Mouse (Mus musculus) heart, postnatal 0 days (tissue): ENCODE measurements at regions not wholly inside any gene's neighbourhood (a gene's known extent, or its start where the extent isn't known, plus 50 kb on each side); places are given as distances from the start of the nearest gene placed in this dataset.

Experiments
- ATAC-seq: fragments of 200-750 bp; cut with Nextera tagmentation; 2 replicates; pipeline ENCODE4 v1.8.0; 2017; ENCODE audit warnings: low read depth, moderate number of reproducible peaks, moderate library complexity; ENCODE audit not compliant: insufficient read depth
- DNase-seq: peaks from one replicate; pipeline ENCODE4 v3.0.0-alpha.2; 2016; ENCODE audit warnings: low spot score
- H3K27ac ChIP-seq: fragments of 300-500 bp; sonication (generic); 2 replicates; pipeline ENCODE4 v1.5.1; 2014; ENCODE audit warnings: low read depth, mild to moderate bottlenecking
- H3K27me3 ChIP-seq: fragments of 300-500 bp; sonication (generic); 2 replicates; pipeline ENCODE4 v1.6.1; 2014; ENCODE audit warnings: low read length, mixed read lengths; ENCODE audit not compliant: control insufficient read depth, insufficient read depth
- H3K36me3 ChIP-seq: fragments of 300-500 bp; sonication (generic); replicated peaks from 2 replicates; pipeline ENCODE4 v1.6.1; 2014; ENCODE audit warnings: low read length, mixed read lengths; ENCODE audit not compliant: control insufficient read depth, insufficient read depth
- H3K4me1 ChIP-seq: fragments of 300-500 bp; sonication (generic); 2 replicates; pipeline ENCODE4 v1.6.1; 2014; ENCODE audit warnings: antibody characterized with exemption; ENCODE audit not compliant: control insufficient read depth, insufficient read depth
- H3K4me2 ChIP-seq: fragments of 300-500 bp; sonication (generic); 2 replicates; pipeline ENCODE4 v1.6.1; 2014; ENCODE audit warnings: low read depth, mild to moderate bottlenecking, low read length, moderate library complexity
- H3K4me3 ChIP-seq: fragments of 300-500 bp; sonication (generic); 2 replicates; pipeline ENCODE4 v1.5.1; 2014; ENCODE audit warnings: low read depth, low read length
- H3K9ac ChIP-seq: fragments of 300-500 bp; sonication (generic); replicated peaks from 2 replicates; pipeline ENCODE4 v1.6.1; 2014; ENCODE audit warnings: low read depth, low read length, mixed read lengths
- H3K9me3 ChIP-seq: fragments of 300-500 bp; sonication (generic); replicated peaks from 2 replicates; pipeline ENCODE4 v1.6.1; 2016; ENCODE audit warnings: low read length; ENCODE audit not compliant: control insufficient read depth
- CTCF ChIP-seq: IDR thresholded peaks from 2 replicates; pipeline ENCODE4 v1.5.1; 2016; ENCODE audit warnings: antibody characterized with exemption, control low read depth, low read depth
- EP300 ChIP-seq: IDR thresholded peaks from 2 replicates; pipeline ENCODE4 v1.6.1; 2016; ENCODE audit warnings: antibody characterized with exemption, low read depth
- WGBS: fragments of 180-500 bp; shearing (Covaris S2); extraction: QIAGEN DNeasy Blood & Tissue Kit; methylation state at CpG from one replicate; pipeline ENCODE4 v1.1.7; 2014; 5-methylcytosine and 5-hydroxymethylcytosine counted together

DNA sequence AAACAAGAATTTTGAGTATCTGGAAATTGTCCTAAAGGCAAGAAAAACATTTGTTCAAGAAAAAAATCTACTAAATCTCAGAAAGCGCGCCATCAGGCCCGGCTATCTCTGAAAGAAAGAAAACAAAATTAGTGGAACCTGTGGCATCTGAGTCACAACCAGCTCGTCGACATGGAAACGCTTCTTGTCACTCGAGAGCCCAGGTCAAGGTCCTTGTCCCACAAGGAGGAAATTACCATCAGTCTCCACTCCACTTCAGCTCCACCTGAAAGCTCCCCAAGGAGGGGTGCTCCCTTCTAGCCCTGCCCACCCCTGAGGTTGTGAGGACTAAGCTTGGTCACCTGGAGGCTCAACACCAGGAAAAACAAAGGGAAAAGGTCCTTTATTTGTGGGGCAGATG lies 324.1 kb upstream of the Zfp637 start:
- WGBS, result 70% methylated on average over 7 of the region's 7 CpGs
- H3K4me2 ChIP-seq, result no peak overlapping the region
- no peak for DNase-seq

DNA sequence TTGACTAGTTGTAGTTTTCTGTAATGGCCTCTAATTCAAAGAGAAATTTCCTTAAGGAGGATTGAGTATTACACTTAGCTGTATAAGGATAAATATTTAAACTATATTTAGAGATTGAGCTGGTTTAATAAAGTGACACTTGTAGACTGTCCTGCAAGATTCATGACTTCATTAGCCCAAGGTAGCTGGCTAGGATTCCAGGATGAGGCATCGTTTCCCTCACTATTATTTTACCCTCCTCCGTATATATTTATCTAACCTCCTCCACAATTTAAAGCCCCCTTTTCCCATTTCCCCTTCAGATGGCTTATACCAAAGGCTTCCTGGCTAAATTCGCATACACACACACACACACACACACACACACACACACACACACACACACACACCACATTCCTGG lies 322.0 kb upstream of the Zfp637 start:
- no peak for DNase-seq
- ATAC-seq, result no peak
- Histone ChIP-seq H3K9ac (no peak overlapping the region), H3K36me3 (no peaks in the 10 kb centered on the region), H3K4me2 (no peak overlapping the region), H3K27me3 (no peaks in the 10 kb centered on the region), H3K4me1 (no peaks in the 10 kb centered on the region), H3K4me3 (no peak overlapping the region), H3K9me3 (no peaks in the 10 kb centered on the region), H3K27ac (no peak overlapping the region)
- TF ChIP-seq EP300, result no peak
- no peak for TF ChIP-seq CTCF
- WGBS, result 58% methylated on average over 3 of the region's 3 CpGs

More for the DNA sequence above, 324.1 kb upstream of the Zfp637 start:
- H3K9ac ChIP-seq, result no peak overlapping the region
- H3K27me3 ChIP-seq, result no peaks in the 10 kb centered on the region
- no peak for TF ChIP-seq EP300
- TF ChIP-seq CTCF, result no peak
- no peak overlapping the region for H3K27ac ChIP-seq
- H3K9me3 ChIP-seq, result no peaks in the 10 kb centered on the region
- no peak for ATAC-seq
- H3K4me1 ChIP-seq, result no peaks in the 10 kb centered on the region
- no peaks in the 10 kb centered on the region for H3K36me3 ChIP-seq
- H3K4me3 ChIP-seq, result no peak overlapping the region

DNA sequence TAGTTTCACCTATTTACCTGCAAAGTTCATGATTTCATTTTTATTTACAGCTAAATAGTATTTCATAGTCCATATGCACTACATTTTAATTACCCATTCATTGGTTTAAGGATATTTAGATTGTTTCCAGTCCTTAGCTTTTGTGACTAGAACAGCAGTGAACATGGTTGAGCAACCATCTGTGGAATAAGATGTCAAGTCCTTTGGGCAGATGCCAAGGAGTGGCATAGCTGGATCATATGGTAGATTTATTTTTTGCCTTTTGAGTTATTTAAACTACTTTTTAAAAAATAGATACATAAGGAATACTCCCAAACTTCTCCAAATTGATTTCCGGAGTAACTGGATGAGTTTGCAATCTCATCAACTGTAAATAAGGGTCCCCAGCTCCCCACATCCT lies 321.5 kb upstream of the Zfp637 start:
- 93% methylated on average over 1 of the region's 1 CpGs for WGBS
- Histone ChIP-seq H3K4me1 (no peaks in the 10 kb centered on the region), H3K4me3 (no peak overlapping the region), H3K27me3 (no peaks in the 10 kb centered on the region), H3K4me2 (no peak overlapping the region), H3K27ac (no peak overlapping the region), H3K9me3 (no peaks in the 10 kb centered on the region), H3K36me3 (no peaks in the 10 kb centered on the region), H3K9ac (no peak overlapping the region)
- TF ChIP-seq EP300 (no peak), CTCF (no peak)
- ATAC-seq (no peak), DNase-seq (no peak)

DNA sequence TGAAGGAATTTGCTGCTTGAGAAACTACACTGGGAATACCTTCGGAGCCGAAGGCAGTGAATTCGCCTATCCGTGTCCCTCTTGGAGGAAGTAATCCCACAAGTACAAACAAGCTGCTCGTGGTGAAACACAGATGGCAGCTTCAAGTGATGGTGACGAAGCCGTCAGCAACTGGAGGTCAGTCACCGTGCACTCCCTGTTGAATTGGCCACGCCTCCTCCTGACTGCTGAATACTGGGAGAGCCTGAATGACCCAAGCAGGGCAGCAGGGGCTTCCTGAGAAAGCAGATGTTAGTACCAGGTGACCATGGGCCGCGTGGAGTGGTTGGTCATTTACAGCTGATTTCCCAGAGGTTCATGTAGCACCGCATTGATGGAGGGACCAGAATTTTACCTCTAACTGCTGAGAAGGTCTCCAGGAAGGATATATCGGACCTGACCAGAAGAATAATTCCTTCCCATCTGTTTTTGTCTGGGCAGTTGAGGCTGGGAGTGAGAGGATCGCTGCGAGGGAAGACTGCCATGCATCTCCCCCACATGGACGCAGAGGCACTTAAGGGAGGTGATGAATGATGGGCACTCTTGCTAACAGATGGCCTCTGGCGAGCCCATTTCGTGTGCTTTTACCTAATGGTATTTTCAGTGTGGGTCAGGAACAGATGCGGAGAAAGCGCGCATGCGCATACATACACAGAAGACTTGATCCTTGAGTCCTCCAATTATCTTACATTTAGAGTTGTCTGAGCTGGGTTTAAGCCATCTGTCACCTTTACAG lies 314.6 kb upstream of the Zfp637 start:
- no peaks in the 10 kb centered on the region for H3K9me3 ChIP-seq
- TF ChIP-seq CTCF (no peak), EP300 (no peak)
- H3K27me3 ChIP-seq, result no peaks in the 10 kb centered on the region
- WGBS, result 30% methylated on average over 22 of the region's 22 CpGs
- H3K4me2 ChIP-seq, result peak overlapping the region; percentile 15; the same call in 1 of the 2 replicates
- H3K4me1 ChIP-seq, result peaks cover 8% of the 10 kb centered on the region; the same call in 1 of the 2 replicates
- no peak overlapping the region for H3K4me3 ChIP-seq
- no peak overlapping the region for H3K27ac ChIP-seq
- H3K9ac ChIP-seq, result no peak overlapping the region
- DNase-seq (peak; percentile 52), ATAC-seq (peak; percentile 78)
- H3K36me3 ChIP-seq, result no peaks in the 10 kb centered on the region

DNA sequence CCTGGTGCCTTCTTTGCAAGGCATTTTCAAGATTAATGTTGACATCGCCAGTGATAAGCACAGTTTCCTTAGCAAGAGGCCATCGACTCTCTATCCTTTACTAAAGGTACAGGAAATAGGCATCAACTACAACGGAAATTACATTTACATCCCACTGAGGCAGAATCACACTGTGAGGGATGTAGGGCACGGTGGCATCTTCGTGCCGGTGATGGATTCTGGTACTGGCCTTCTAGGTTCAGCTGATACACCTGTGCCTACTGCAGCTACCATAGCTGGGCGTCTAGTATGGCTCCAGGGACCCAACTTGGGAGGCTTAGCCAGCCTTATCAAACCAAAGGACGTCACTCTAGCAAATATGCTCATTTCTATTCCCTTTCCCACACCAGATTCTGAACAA lies 313.5 kb upstream of the Zfp637 start:
- no peak for DNase-seq
- Histone ChIP-seq H3K4me2 (no peak overlapping the region), H3K36me3 (no peaks in the 10 kb centered on the region), H3K9ac (no peak overlapping the region), H3K4me3 (no peak overlapping the region), H3K9me3 (no peaks in the 10 kb centered on the region), H3K27ac (no peak overlapping the region), H3K27me3 (no peaks in the 10 kb centered on the region), H3K4me1 (peaks cover 8% of the 10 kb centered on the region; the same call in 1 of the 2 replicates)
- no peak for TF ChIP-seq CTCF
- no peak for TF ChIP-seq EP300
- ATAC-seq, result no peak
- 73% methylated on average over 8 of the region's 8 CpGs for WGBS

DNA sequence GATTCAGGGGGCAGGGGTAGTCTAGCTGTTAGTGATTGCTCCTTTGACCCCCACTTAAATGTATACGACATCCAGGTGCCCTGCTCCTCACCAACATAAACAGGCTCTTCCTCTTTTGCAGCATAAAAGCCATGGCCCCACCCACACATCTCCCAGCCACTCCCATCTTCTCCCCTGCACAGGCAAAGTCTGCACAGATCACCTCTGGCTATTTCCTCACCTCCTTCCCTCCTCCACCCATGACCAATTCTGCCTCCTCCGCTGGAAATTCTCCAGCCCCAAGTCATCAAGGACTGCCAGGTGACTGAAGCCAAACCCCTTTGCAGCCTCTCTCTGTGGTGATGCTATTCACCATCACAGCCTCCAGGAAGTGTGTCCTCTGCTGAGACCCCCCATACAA lies 306.8 kb upstream of the Zfp637 start:
- ATAC-seq, result no peak
- H3K4me1 ChIP-seq, result no peaks in the 10 kb centered on the region
- peaks cover 5% of the 10 kb centered on the region; the same call in 1 of the 2 replicates for H3K27me3 ChIP-seq
- DNase-seq, result no peak
- H3K9me3 ChIP-seq, result no peaks in the 10 kb centered on the region
- no peak overlapping the region for H3K9ac ChIP-seq
- H3K4me3 ChIP-seq, result no peak overlapping the region
- H3K27ac ChIP-seq, result no peak overlapping the region
- no peaks in the 10 kb centered on the region for H3K36me3 ChIP-seq
- 66% methylated on average over 2 of the region's 2 CpGs for WGBS
- no peak overlapping the region for H3K4me2 ChIP-seq
- TF ChIP-seq EP300, result no peak
- TF ChIP-seq CTCF, result no peak
